Mouse (Mus musculus) CH12.LX (cell line): ENCODE results near the gene Gpr146.

Experiments
- CHD1 ChIP-seq: IDR thresholded peaks from 2 replicates; pipeline ENCODE4 v1.6.1; 2012; ENCODE audit warnings: low read depth, low read length, improper control_type of control experiment, inconsistent platforms
- CTCF ChIP-seq, 2 experiments: IDR thresholded peaks in 1 of 2; conservative IDR thresholded peaks in 1 of 2; 2 replicates each; pipeline ENCODE4 v1.5.1; 2011 to 2012; ENCODE audit warnings: low read depth in 2 of 2, low read length in 2 of 2, improper control_type of control experiment in 1 of 2, inconsistent platforms in 1 of 2, mild to moderate bottlenecking in 1 of 2, moderate library complexity in 1 of 2
- ETS1 ChIP-seq: conservative IDR thresholded peaks from 2 replicates; pipeline ENCODE4 v1.6.1; 2012; ENCODE audit warnings: low read depth, mild to moderate bottlenecking, inconsistent platforms, low read length, improper control_type of control experiment, moderate library complexity
- GABPA ChIP-seq: IDR thresholded peaks from 2 replicates; pipeline ENCODE4 v1.6.1; 2012; ENCODE audit warnings: low read depth, low read length, improper control_type of control experiment, inconsistent platforms; ENCODE audit not compliant: insufficient replicate concordance
- MAFK ChIP-seq: IDR thresholded peaks from 2 replicates; pipeline ENCODE4 v1.6.1; 2011; ENCODE audit warnings: low read length, improper control_type of control experiment; ENCODE audit not compliant: insufficient replicate concordance
- MAX ChIP-seq: IDR thresholded peaks from 2 replicates; pipeline ENCODE4 v1.6.1; 2011; ENCODE audit warnings: low read length, improper control_type of control experiment
- POLR2A ChIP-seq: IDR thresholded peaks from 2 replicates; pipeline ENCODE4 v1.6.1; 2011; ENCODE audit warnings: low read depth, mild to moderate bottlenecking, improper control_type of control experiment, low read length
- SIN3A ChIP-seq: IDR thresholded peaks from 2 replicates; pipeline ENCODE4 v1.6.1; 2012; ENCODE audit warnings: low read length, improper control_type of control experiment, inconsistent platforms
- SMC3 ChIP-seq: IDR thresholded peaks from 2 replicates; pipeline ENCODE4 v1.6.1; 2011; ENCODE audit warnings: low read depth, low read length, improper control_type of control experiment
- TCF12 ChIP-seq: IDR thresholded peaks from 2 replicates; pipeline ENCODE4 v1.6.1; 2014; ENCODE audit warnings: low read depth, mild to moderate bottlenecking, inconsistent platforms, low read length, improper control_type of control experiment
- USF1 ChIP-seq: IDR thresholded peaks from 2 replicates; pipeline ENCODE4 v1.6.1; 2014; ENCODE audit warnings: low read depth, mild to moderate bottlenecking, inconsistent platforms, low read length, improper control_type of control experiment
- ZKSCAN1 ChIP-seq: IDR thresholded peaks from 2 replicates; pipeline ENCODE4 v1.6.1; 2012; ENCODE audit warnings: low read depth, inconsistent platforms, low read length, improper control_type of control experiment, borderline replicate concordance
- ZNF384 ChIP-seq: IDR thresholded peaks from 2 replicates; pipeline ENCODE4 v1.6.1; 2012; ENCODE audit warnings: low read depth, low read length, improper control_type of control experiment, inconsistent platforms

DNA sequence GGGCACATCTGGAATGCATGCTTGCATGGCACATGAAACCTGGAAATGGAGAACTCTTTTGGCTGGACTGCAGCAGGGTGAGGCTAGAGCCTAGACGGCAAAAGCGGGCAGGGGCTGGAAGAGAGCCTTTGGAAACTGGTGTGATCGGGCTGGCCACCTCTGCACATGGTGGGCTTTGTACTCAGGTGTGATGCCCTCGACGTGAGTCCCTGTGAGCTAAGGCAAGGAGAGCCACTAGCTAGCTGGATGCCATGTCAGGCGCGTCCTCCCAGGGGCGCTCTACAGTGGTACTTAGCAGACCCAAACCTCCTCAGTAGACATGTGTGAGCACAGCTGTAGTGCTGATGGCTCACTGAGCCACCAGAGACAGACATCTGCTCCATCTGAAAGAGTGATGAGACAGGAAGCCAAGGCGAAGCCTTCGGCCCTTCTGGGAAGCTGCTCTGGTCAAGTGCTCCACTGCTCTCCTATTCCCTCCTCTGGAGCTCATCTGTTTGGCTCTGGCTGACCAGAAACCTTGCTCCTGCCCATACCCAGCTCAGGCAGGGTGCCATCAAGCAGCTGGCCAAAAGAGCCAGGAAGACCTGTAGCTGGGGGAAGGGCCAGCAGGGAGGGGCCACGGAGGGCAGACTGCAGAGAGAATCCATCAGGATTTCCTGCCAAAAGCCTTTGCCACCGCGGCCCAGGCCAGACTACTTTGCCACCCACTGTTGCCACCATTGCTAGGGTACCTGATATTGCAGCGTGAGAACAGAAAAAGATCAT, 29.8 kb downstream of the Gpr146 start:
- TF ChIP-seq CHD1: no peak
- no peak for TF ChIP-seq POLR2A
- TF ChIP-seq CTCF (conservative IDR thresholded peaks at IDR 0.05 in 1 of 2, IDR thresholded peaks at IDR 0.05 in 1 of 2; ENCODE audit: low read depth in 2 of 2, low read length in 2 of 2): no peak
- TF ChIP-seq MAFK: no peak
- no peak for TF ChIP-seq ZNF384
- no peak for TF ChIP-seq USF1
- no peak for TF ChIP-seq TCF12
- no peak for TF ChIP-seq SMC3
- no peak for TF ChIP-seq GABPA
- no peak for TF ChIP-seq MAX
- no peak for TF ChIP-seq SIN3A
- no peak for TF ChIP-seq ETS1
- no peak for TF ChIP-seq ZKSCAN1
